8 mouse cellular contexts compared by ENCODE assay signal in the genomic region with DNA sequence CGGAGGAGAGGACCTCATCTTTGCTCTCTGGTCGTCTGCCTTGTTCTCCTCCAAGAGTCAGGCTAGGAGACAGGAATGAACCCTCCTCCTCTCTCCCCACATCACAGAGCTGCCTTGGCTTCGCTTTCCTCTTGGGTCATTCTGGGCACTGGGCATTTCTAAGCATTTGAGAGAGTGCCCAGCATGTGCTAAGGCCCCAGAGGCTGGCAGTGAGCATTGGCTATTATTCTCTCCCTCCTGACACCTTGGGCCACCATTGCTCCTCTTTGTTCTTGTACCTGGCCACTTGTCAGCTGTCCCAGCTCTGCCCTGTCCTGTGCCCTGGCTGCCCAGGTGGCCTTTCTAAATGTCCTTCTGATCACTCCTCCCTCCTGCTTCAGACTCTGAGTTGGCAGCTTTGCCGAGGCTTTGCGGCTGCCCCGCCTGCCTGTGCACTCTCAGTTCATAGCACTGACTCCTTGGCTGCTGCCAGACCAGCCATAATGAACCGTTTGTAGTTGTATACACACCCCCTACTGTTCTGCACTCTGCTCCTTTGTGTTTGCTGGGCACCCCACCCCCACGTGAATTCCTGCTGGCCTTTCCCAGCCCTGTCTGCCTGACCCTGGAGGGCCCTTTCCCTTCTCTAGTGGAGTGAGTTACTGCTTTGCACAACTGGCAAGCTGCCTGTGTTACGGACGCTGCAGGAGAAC.
DNase-seq lines count a peak whose midpoint lies in the region; ATAC-seq and TF ChIP-seq lines count a peak whose summit lies in the region.

No protein-coding gene starts in this region.

- 29% methylated on average over 10 of the region's 10 CpGs for WGBS in forebrain, embryonic 16.5 days
- 17% methylated on average over 10 of the region's 10 CpGs for WGBS in hindbrain, embryonic 16.5 days
- 36% methylated on average over 10 of the region's 10 CpGs for WGBS in lung, postnatal 0 days

- no peak overlapping the region for H3K27ac ChIP-seq in forebrain, embryonic 16.5 days (ENCODE audit: low read length)
- peak overlapping the region; percentile 68 for H3K27ac ChIP-seq in hindbrain, embryonic 16.5 days (ENCODE audit: low read depth, low read length)
- H3K27ac ChIP-seq in lung, postnatal 0 days (ENCODE audit: low read length) = peak overlapping the region; percentile 69

- peaks cover 10% of the 10 kb centered on the region for H3K4me1 ChIP-seq in forebrain, embryonic 16.5 days (replicated peaks; ENCODE audit: control insufficient read depth, insufficient read depth, low read length)
- H3K4me1 ChIP-seq in hindbrain, embryonic 16.5 days (ENCODE audit: control insufficient read depth, insufficient read depth, low read depth, low read length) = peaks cover 8% of the 10 kb centered on the region
- peaks cover 14% of the 10 kb centered on the region; the same call in 1 of the 2 replicates for H3K4me1 ChIP-seq in lung, postnatal 0 days (ENCODE audit: insufficient read depth, low read depth, low read length)

- TF ChIP-seq CTCF in lung, postnatal 0 days (IDR thresholded peaks at IDR 0.05) = peak; percentile 37

- H3K27me3 ChIP-seq in forebrain, embryonic 16.5 days (replicated peaks; ENCODE audit: control insufficient read depth, insufficient read depth, low read length) = no peaks in the 10 kb centered on the region
- H3K27me3 ChIP-seq in hindbrain, embryonic 16.5 days (replicated peaks; ENCODE audit: control insufficient read depth, insufficient read depth, low read length) = no peaks in the 10 kb centered on the region
- H3K27me3 ChIP-seq in lung, postnatal 0 days (replicated peaks; ENCODE audit: insufficient read depth, low read length) = no peaks in the 10 kb centered on the region

- H3K9ac ChIP-seq in forebrain, embryonic 16.5 days (replicated peaks; ENCODE audit: low read depth, low read length) = no peak overlapping the region
- H3K9ac ChIP-seq in hindbrain, embryonic 16.5 days (ENCODE audit: low read depth, low read length) = no peak overlapping the region
- no peak overlapping the region for H3K9ac ChIP-seq in lung, postnatal 0 days (replicated peaks; ENCODE audit: low read depth)

- DNase-seq in ZHBTc4 (ENCODE audit: low read depth, low spot score) = peak; percentile 88
- DNase-seq in cerebellum, adult 9-10 months = peak; percentile 46
- DNase-seq in left cerebral cortex, adult 18-20 months (ENCODE audit: low spot score in 2 of 2) = peak; percentile 31 to 40
- peak; percentile 92 for DNase-seq in lung, postnatal 0 days (ENCODE audit: low spot score)
- peak; percentile 29 to 41 for DNase-seq in right cerebral cortex, postnatal 36 days (ENCODE audit: low spot score in 2 of 2)
- DNase-seq in B cell, adult 2 months = no peak

- H3K4me3 ChIP-seq in forebrain, embryonic 16.5 days (replicated peaks; ENCODE audit: low read length) = no peak overlapping the region
- H3K4me3 ChIP-seq in hindbrain, embryonic 16.5 days (ENCODE audit: low read length) = no peak overlapping the region
- no peak overlapping the region for H3K4me3 ChIP-seq in lung, postnatal 0 days (ENCODE audit: low read depth, low read length)

- H3K36me3 ChIP-seq in forebrain, embryonic 16.5 days (ENCODE audit: control insufficient read depth, insufficient read depth) = no peaks in the 10 kb centered on the region
- H3K36me3 ChIP-seq in hindbrain, embryonic 16.5 days (ENCODE audit: control insufficient read depth, insufficient read depth, low read length) = no peaks in the 10 kb centered on the region
- H3K36me3 ChIP-seq in lung, postnatal 0 days (ENCODE audit: insufficient read depth, low read length) = no peaks in the 10 kb centered on the region

- H3K4me2 ChIP-seq in forebrain, embryonic 16.5 days (ENCODE audit: low read length) = no peak overlapping the region
- no peak overlapping the region for H3K4me2 ChIP-seq in hindbrain, embryonic 16.5 days (ENCODE audit: low read length)
- H3K4me2 ChIP-seq in lung, postnatal 0 days (replicated peaks; ENCODE audit: low read depth, low read length) = no peak overlapping the region; the same call in 1 of the 2 replicates

- TF ChIP-seq EP300 in lung, postnatal 0 days (IDR thresholded peaks at IDR 0.05) = peak; percentile 61

- peak; percentile 83 for ATAC-seq in forebrain, embryonic 16.5 days
- peak; percentile 93 for ATAC-seq in hindbrain, embryonic 16.5 days
- peak; percentile 87 for ATAC-seq in lung, postnatal 0 days

- no peaks in the 10 kb centered on the region for H3K9me3 ChIP-seq in forebrain, embryonic 16.5 days (ENCODE audit: control insufficient read depth, low read length)
- no peaks in the 10 kb centered on the region for H3K9me3 ChIP-seq in hindbrain, embryonic 16.5 days (ENCODE audit: control insufficient read depth, low read length)
- no peaks in the 10 kb centered on the region for H3K9me3 ChIP-seq in lung, postnatal 0 days (ENCODE audit: low read length)

Comparison
In these comparisons a context has a peak if more than half of its experiments do, and no peak if none do; other contexts are left out.
1. DNase-seq: peak in ZHBTc4 (single experiment), cerebellum, adult 9-10 months (single experiment), left cerebral cortex, adult 18-20 months (2 of 2), lung, postnatal 0 days (single experiment) and right cerebral cortex, postnatal 36 days (2 of 2); none in B cell, adult 2 months (0 of 2).
2. Peak in every context shown above with its lines, with median percentiles within 50 percentile points of each other: ATAC-seq.